Mouse (Mus musculus): ENCODE data around the gene Wdfy1.

Gene Wdfy1

GRCm38 (mm10) chr1:79775927-79776458, at the start of gene Wdfy1, which contains the start of gene Mrpl44:
Gene Wdfy1 (minus strand): TSS chr1:79776143.
Gene Mrpl44 (plus strand): TSS chr1:79776018.
- peak; percentile 89 for DNase-seq (ENCODE audit: low spot score)

DNA sequence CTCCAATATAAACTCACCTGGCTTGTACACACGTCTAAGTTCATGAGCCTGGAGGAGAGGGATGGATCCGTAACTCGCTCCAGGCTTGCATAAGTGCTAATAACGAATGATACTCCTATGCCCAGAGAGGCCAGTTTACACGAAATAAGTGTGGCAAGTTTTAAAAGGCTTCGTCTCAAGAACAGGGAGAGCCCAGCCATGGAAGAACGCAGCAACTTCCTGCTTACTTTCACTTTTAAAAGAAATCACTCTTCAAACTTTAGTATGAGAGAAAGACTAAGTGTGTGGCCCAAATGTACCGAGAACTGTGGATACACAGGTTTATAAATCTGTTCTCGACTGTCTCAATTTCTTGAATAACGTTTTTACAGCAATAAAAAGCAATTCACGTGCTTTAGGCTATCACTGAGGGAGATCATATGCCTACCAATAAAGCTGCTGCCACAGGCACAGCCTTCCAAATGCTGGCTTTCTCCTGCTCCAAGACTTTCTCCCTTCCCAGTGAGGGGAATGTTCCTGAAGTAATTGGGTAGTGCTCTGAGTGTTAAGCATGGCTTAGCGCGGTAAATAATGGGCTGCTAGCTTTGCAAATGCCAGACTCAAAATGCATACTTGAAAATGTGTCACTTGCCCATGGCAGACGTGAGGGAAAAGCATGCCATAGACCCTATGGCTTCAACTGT, 48.1 kb upstream of the Wdfy1 start:
- DNase-seq (ENCODE audit: low spot score), result no peak

- DNase-seq (ENCODE audit: low spot score), result no peak
These were observed 47.0 kb upstream of the Wdfy1 start for GRCm38 (mm10) chr1:79822806-79823525.

- DNase-seq (ENCODE audit: low spot score), result no peak
These were observed 43.4 kb upstream of the Wdfy1 start for GRCm38 (mm10) chr1:79819296-79819879.

DNA sequence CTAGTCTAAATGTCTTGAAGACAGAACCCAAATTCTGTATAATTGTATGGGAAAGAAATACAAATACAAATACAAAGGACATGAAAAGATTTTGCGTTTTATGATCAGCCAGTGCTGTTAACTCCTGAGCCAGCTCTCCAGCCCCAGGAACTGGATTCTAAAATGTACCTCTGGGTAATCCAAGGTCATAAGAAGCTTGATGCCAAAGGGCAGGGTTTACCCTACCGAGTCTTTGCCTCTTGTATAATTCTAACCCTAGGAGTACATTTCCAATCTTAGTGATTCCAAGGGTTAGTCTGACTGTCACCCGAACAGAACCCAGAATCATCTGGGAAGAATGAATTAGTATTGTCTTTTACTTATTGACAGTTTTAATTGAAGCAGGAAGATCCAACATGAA, 39.5 kb upstream of the Wdfy1 start:
- no peak for DNase-seq (ENCODE audit: low spot score)

- no peak for DNase-seq (ENCODE audit: low spot score)
These were observed 33.5 kb upstream of the Wdfy1 start for GRCm38 (mm10) chr1:79809447-79809846.

- DNase-seq (ENCODE audit: low spot score), result no peak
These were observed 30.9 kb upstream of the Wdfy1 start for GRCm38 (mm10) chr1:79806865-79807264.

DNA sequence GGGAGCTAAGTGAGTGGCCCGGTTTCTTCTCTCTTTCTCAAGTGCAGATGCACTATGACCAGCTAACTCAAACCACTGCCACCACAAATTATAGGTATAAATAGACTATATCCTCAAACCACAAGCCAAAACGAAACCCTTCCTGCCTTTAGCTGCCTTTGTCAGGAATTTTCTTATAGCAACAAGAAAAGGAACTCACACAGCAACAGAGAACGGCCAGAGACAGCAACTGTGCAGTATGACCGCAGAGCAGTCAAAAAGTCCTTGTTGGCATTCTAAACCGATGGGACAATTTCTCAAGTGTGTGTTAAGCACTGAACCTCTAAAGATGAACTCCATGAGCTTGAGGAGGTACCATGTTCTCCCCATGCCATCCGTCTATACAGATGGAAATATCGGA, 27.7 kb upstream of the Wdfy1 start:
- DNase-seq (ENCODE audit: low spot score), result no peak

DNA sequence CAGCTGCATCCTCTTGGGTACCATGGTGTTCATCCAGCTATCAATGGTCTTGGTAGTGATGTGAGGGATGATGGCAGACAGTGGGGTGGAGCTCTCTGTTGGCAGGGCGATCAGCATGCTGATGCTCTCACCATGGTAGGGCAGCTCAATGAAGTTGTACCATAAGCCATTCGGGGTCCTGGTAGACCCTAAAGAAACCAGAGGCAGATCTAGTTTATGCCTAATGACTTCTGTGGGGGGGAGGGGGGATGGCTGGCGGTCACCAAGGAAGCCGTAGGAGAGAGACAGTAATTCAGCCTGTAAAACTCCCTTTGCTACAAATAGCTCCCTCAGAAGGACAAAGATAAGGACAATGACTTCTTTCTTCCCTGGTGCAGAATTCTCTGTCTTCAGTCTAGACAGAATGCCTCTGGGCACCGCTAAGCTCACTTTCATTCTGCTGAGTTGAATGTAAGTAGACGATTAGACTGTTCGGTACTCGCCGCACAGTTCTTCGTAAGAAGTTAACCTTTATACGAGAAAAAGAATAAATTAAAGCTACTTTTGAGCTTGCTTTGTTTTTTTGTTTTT, 27.0 kb upstream of the Wdfy1 start:
- no peak for DNase-seq (ENCODE audit: low spot score)

DNA sequence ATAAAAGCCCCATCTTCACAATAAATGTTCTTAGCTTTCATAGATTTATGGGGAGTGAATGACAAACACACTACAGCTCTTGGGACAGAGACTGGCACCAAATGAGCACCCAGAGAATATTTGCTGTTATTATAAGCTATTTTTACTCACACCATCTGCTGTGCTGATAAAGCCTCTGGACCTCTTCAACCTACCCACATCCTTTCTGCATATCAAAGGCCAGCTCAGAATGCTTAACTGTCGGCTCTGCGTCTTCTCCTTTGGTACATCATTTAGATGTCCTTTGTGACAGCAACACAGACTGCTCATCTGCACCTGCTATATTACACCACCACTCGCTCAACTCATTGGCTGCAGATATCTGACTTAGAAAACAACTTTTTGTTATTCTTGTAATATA, 21.1 kb upstream of the Wdfy1 start:
- DNase-seq (ENCODE audit: low spot score), result no peak

DNA sequence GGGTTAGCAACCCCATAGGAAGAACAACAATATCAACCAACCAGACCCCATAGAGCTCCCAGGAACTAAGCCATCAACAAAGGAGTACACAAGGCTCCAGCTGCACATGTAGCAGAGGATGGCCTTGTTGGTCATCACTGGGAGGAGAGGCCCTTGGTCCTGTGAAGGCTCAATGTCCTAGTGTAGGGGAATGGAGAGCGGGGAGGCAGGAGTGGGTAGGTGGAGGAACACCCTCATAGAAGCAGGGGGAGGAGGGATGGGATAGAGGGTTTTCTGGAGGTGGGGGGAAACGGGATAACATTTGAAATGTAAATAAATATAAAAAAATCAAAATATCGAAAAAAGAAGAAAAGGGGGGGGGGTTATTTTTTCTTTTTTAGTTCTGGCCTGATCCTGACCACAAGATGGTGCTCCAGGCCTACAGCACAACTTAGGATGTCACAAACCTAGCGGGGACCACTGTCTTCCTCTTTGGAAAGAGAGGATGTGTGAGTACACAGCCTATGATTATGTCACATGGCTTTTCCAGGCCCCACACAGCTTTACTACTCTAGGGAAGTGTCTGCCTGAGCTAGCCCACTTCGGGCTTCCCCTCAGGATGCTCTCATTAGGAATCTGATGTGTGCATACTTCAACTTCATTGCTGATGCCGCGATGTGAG, 10.5 kb upstream of the Wdfy1 start:
- DNase-seq (ENCODE audit: low spot score), result no peak

DNA sequence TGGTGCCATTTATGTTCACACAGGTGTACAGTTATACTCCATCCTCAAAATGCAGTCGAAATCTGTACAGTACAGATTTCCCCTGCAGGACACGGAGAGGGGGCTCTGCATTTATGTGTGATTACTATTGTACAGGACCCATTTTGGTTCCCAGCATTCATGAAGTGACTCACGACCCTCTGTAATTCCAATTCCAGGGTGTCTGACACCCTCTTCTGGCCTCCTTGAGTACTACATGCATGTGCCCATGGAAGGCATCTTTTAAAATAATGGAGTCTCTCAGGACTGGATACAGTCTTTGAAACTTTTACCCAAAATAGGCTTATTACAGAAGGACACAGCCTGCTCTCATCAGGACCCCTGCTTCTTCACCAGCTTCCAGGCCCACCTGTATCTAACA, 6.5 kb upstream of the Wdfy1 start:
- DNase-seq (ENCODE audit: low spot score), result no peak

GRCm38 (mm10) chr1:79778011-79778410, 2.1 kb upstream of the Wdfy1 start:
- no peak for DNase-seq (ENCODE audit: low spot score)

GRCm38 (mm10) chr1:79774164-79774780, 1.7 kb downstream of the Wdfy1 start:
- DNase-seq (ENCODE audit: low spot score), result no peak

GRCm38 (mm10) chr1:79768231-79768630, 7.7 kb downstream of the Wdfy1 start:
- DNase-seq (ENCODE audit: low spot score), result no peak

GRCm38 (mm10) chr1:79764483-79764882, 11.5 kb downstream of the Wdfy1 start:
- no peak for DNase-seq (ENCODE audit: low spot score)

DNA sequence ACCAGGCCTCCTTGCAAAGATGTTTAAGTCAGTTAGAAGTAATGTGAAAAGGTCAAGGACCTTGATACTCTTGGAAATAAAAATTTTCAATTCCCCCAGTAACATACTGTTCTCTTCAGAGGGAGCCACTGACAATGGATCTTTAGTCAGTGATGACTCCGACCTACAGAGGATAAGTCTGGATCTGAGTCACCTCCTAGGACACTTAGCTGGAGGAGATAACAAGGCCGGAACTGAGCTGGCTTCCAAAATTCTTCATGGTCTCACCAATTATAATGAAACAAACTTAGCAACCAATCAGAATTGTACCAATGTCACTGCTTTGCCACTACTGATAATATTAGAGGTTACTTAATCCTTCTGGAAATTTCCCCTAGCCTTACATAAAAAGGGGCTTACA, 11.9 kb downstream of the Wdfy1 start:
- DNase-seq (ENCODE audit: low spot score), result no peak

DNA sequence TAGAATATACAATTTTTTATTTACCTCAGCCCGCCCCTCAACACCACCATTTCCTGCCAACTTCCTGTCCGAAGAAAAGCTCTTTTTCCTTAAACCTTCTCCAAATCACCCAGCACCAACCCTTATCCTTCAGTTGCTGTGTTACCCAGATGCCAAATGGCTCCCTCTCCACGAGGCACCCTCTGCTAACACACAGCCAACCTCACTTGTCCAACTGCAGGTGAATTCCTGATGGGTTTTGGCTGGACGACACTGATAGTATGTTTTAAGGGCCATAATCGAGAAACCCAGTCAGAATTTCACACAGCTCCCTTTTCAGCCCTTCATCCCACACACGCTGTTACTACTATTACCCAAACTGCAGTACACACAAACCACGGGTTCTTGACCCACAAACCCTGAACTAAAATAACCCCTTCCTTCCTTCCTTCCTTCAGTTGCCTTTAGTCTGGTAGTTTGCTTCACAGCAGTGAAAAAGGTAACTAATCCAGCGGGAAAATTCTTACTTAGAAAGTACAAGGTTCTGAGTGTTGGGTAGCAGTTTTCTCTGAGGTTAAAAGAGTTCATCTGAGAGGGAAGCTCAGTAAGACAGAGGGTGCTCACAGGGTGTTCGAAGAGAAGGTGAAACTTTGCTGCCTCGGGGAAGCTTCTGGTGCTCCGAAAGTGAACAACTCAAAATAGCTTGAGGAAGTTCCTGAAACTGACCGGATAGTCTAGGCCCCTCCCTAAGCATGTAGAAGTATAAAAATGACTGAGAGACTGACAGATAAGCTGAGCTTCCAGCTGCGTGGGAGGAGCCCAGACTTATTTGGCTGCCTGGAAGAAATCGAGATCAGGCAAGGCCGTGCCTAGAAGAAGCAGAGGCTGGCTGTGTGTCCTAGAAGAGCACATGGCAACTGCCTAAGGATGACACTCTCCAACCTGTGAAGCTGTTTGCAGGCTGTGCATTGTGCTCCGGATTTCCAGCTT, 13.4 kb downstream of the Wdfy1 start:
- DNase-seq (ENCODE audit: low spot score), result no peak

DNA sequence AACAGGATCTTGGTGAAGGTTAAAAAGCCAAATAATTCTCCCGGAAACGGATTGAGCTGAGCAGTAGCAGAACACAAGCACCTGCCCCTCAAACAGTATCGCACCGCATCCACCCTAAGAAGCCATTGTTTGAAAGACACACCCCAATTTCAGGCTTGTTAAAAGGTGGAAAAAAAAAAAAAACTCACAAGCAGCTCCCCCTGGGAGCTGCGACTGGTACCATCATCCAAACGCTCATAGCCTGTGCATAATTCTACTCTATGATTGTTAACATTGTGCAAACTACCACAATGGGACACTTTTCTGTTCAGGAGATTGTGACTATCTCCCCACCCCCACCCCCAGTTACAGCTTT, 14.0 kb downstream of the Wdfy1 start:
- DNase-seq (ENCODE audit: low spot score), result no peak

GRCm38 (mm10) chr1:79761106-79761916, 14.6 kb downstream of the Wdfy1 start:
- DNase-seq (ENCODE audit: low spot score), result peak; percentile 32
